Mouse (Mus musculus) embryonic facial prominence, embryonic 11.5 days (tissue): ENCODE results near the gene Hgfac. TPM values are rescaled to one million over a fixed set of nuclear protein-coding genes. Genes with fewer than 3 reads are reported as not detected.

Source experiments
- ATAC-seq: fragments of 200-750 bp; cut with Nextera tagmentation; replicated peaks from 2 replicates; pipeline ENCODE4 v1.8.0; 2017; ENCODE audit warnings: low read depth; ENCODE audit not compliant: insufficient number of reproducible peaks, low FRiP score, low TSS enrichment
- DNase-seq: peaks from one replicate; pipeline ENCODE4 v3.0.0-alpha.2; 2015; ENCODE audit warnings: low spot score
- H3K27ac ChIP-seq: fragments of 300-500 bp; sonication (generic); replicated peaks from 2 replicates; pipeline ENCODE4 v1.5.1; 2014; ENCODE audit warnings: mild to moderate bottlenecking, low read depth, low read length, control low read depth
- H3K27me3 ChIP-seq: fragments of 300-500 bp; sonication (generic); 2 replicates; pipeline ENCODE4 v1.6.1; 2014; ENCODE audit warnings: mild to moderate bottlenecking, low read length, moderate library complexity, mixed read lengths; ENCODE audit not compliant: control insufficient read depth, insufficient read depth
- H3K36me3 ChIP-seq: fragments of 300-500 bp; sonication (generic); replicated peaks from 2 replicates; pipeline ENCODE4 v1.6.1; 2014; ENCODE audit warnings: low read depth, mild to moderate bottlenecking, low read length, moderate library complexity, mixed read lengths; ENCODE audit not compliant: control insufficient read depth, insufficient read depth
- H3K4me1 ChIP-seq: fragments of 300-500 bp; sonication (generic); 2 replicates; pipeline ENCODE4 v1.6.1; 2014; ENCODE audit warnings: low read length, mixed read lengths; ENCODE audit not compliant: control insufficient read depth, insufficient read depth
- H3K4me2 ChIP-seq: fragments of 300-500 bp; sonication (generic); 2 replicates; pipeline ENCODE4 v1.6.1; 2014; ENCODE audit warnings: low read depth, mild to moderate bottlenecking, control low read depth, low read length, moderate library complexity
- H3K4me3 ChIP-seq: fragments of 300-500 bp; sonication (generic); 2 replicates; pipeline ENCODE4 v1.5.1; 2014; ENCODE audit warnings: low read depth, low read length, control low read depth
- H3K9ac ChIP-seq: fragments of 300-500 bp; sonication (generic); replicated peaks from 2 replicates; pipeline ENCODE4 v1.6.1; 2014; ENCODE audit warnings: mild to moderate bottlenecking, control low read depth, low read length
- H3K9me3 ChIP-seq: fragments of 300-500 bp; sonication (generic); replicated peaks from 2 replicates; pipeline ENCODE4 v1.6.1; 2016; ENCODE audit warnings: mild to moderate bottlenecking, low read length, inconsistent platforms, mixed read lengths; ENCODE audit not compliant: control insufficient read depth
- WGBS: fragments of 180-500 bp; shearing (Covaris S2); extraction: QIAGEN DNeasy Blood & Tissue Kit; methylation state at CpG from one replicate; pipeline ENCODE4 v1.1.7; 2014; 5-methylcytosine and 5-hydroxymethylcytosine counted together
- polyA plus RNA-seq: library from polyadenylated mRNA; unstranded; fragments of >200 nt; fragmentation: Nextera tagmentation; extraction: Ambion mirVana; gene quantifications from 2 replicates; pipeline ENCODE4 v1.2.1, GENCODE M21; 2014

The Hgfac gene
- polyA plus RNA-seq, 1 experiment from 2014 or later = not detected

DNA sequence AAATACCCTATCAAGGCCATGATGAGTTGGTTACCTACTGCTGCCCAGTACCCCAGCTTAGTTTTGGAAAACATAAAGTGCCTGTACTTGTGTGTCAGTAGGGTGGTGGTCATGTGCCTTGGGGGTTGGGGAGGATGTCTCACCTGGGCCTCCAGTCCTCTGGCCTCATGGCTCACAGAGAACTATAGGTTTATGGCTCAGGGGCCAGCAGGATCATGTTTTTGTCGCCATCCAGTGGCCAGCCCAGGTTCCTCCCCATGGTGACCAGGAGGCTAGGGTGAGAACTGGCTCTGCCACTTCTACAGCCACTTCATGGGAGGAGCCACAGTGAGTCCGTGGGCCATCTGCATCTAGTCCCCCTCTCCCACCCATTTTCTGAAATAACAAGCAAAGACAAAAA, 16.3 kb upstream of the Hgfac start:
- DNase-seq = peak; percentile 45

DNA sequence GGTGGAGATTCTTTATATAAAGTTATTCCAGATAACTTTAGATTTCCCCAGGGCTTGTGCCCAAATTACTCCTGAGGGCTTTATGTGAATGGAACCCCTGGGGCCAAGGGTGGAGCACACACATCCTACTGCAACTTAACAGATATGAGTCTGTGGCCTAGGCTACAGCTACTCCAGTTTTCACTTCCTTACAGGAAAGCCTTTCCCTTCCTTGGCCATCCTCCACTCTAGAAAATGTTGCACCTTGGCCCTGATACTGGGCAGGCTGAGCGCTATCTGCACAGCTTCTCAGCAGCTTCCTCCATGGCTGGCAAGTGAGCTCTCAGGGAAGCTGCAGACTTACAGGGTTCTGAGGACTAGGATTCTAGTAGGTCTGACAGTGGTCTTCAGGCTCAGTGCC, 12.0 kb upstream of the Hgfac start:
- Histone ChIP-seq H3K4me3 (no peak overlapping the region), H3K27ac (no peak overlapping the region), H3K4me1 (no peaks in the 10 kb centered on the region), H3K4me2 (no peak overlapping the region), H3K27me3 (no peaks in the 10 kb centered on the region), H3K9me3 (no peaks in the 10 kb centered on the region), H3K36me3 (peaks cover 11% of the 10 kb centered on the region), H3K9ac (no peak overlapping the region)
- no peak for DNase-seq
- no peak for ATAC-seq
- WGBS = 92% methylated on average over 1 of the region's 1 CpGs

More for the DNA sequence above, 16.3 kb upstream of the Hgfac start:
- Histone ChIP-seq H3K9ac (no peak overlapping the region), H3K27me3 (no peaks in the 10 kb centered on the region), H3K4me2 (no peak overlapping the region), H3K36me3 (peaks cover 17% of the 10 kb centered on the region), H3K4me1 (no peaks in the 10 kb centered on the region), H3K27ac (no peak overlapping the region), H3K9me3 (no peaks in the 10 kb centered on the region), H3K4me3 (no peak overlapping the region)
- ATAC-seq = no peak
- WGBS = 19% methylated on average over 2 of the region's 2 CpGs

DNA sequence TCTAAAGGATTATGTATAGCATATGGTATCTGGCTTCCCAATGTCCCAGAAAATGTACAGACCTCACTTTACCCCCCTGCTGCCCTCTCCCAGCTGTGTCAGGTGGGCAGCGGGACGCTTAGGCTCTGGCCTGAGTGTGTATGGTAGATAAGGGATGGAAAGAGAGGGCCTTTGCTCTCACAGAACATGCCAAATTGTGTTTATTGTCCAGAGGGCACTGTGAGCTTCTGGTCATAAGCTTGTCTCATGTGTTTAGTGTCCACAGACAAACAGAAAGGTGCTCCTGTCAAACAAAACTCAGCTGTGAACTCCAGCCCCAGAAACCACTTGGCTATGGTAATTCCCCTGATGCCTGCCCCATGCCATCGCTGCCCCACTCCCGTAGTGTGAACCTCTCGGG, 11.6 kb upstream of the Hgfac start:
- Histone ChIP-seq H3K9me3 (no peaks in the 10 kb centered on the region), H3K4me3 (no peak overlapping the region), H3K4me2 (no peak overlapping the region), H3K27me3 (no peaks in the 10 kb centered on the region), H3K9ac (no peak overlapping the region), H3K4me1 (no peaks in the 10 kb centered on the region), H3K27ac (no peak overlapping the region), H3K36me3 (peaks cover 11% of the 10 kb centered on the region)
- DNase-seq = no peak
- 94% methylated on average over 5 of the region's 5 CpGs for WGBS
- ATAC-seq = no peak

DNA sequence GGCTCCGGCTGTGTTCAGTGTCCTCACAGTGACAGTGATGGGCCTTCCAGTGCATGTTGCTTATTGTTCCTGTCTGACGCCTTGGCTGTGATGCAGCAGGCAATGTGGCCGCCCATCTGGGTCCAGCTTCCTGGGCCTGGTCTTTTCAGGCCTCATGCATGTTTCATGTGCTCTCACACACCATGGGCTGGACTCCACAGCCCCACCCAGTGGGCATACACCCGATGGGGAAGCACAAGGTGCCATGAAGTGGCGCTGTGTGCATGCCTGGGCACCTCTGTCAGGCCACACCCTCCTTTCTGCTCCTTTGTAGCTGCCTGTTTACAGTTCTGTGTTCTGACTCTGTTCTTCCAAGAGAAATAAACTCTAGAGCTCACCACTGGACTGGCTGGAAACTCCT, 8.2 kb upstream of the Hgfac start:
- no peak overlapping the region for H3K4me3 ChIP-seq
- H3K36me3 ChIP-seq = peaks cover 2% of the 10 kb centered on the region
- H3K9ac ChIP-seq = no peak overlapping the region
- no peaks in the 10 kb centered on the region for H3K4me1 ChIP-seq
- no peaks in the 10 kb centered on the region for H3K9me3 ChIP-seq
- whole genome bisulfite sequencing = 81% methylated on average over 5 of the region's 5 CpGs
- H3K4me2 ChIP-seq = no peak overlapping the region
- no peak for ATAC-seq
- no peaks in the 10 kb centered on the region for H3K27me3 ChIP-seq
- no peak overlapping the region for H3K27ac ChIP-seq
- no peak for DNase-seq

DNA sequence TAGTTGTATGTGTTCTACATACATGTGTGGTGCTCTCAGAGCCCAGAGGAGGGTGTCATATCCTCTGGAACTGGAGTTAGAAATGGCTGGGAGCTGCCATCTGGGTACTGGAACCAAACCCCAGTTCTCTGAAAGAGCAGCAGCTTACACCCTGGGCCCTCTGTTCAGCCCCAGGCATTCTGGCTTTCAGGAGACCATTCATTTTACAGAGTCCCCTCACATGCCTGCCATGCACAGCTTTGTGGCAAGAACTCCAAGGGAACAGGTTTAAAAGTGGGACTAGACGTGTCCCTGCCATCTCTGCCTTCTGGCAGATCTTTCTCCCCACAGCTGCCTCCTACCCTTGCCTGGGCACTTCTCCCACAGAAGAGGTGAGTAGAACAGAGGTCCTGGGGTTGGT, 7.7 kb upstream of the Hgfac start:
- 75% methylated on average over 1 of the region's 1 CpGs for WGBS
- no peak for ATAC-seq

DNA sequence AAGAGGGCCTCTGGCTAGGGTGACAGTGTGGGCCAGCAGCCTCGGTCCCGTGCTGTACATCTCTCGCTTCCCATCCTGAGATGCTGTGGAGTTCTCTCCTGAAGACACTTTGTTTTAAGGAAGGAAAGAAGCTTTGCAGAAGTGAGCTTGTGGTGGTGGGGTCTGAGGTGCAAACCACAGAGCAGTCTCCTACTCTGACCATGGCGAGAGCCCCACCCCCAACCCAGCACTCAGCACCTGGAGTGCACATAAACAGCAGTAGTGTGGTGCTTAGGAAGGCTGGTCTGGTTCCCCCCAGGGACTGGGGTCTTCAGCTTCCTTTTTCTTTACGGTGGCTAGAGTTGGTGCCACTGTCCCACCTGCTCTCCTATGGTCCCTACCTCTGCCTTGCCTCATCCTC, 6.2 kb upstream of the Hgfac start:
- H3K4me2 ChIP-seq = no peak overlapping the region
- no peak overlapping the region for H3K9ac ChIP-seq
- DNase-seq (no peak), ATAC-seq (no peak)
- no peaks in the 10 kb centered on the region for H3K27me3 ChIP-seq
- no peak overlapping the region for H3K27ac ChIP-seq
- no peak overlapping the region for H3K4me3 ChIP-seq
- no peaks in the 10 kb centered on the region for H3K4me1 ChIP-seq
- no peaks in the 10 kb centered on the region; the same call in none of the 2 replicates for H3K36me3 ChIP-seq
- H3K9me3 ChIP-seq = no peaks in the 10 kb centered on the region
- WGBS = 86% methylated on average over 5 of the region's 5 CpGs

More for the DNA sequence above, 7.7 kb upstream of the Hgfac start:
- Histone ChIP-seq H3K4me2 (no peak overlapping the region), H3K4me1 (no peaks in the 10 kb centered on the region), H3K9me3 (no peaks in the 10 kb centered on the region), H3K27ac (no peak overlapping the region), H3K4me3 (no peak overlapping the region), H3K36me3 (peaks cover under 1% of the 10 kb centered on the region), H3K27me3 (no peaks in the 10 kb centered on the region), H3K9ac (no peak overlapping the region)
- DNase-seq = no peak

DNA sequence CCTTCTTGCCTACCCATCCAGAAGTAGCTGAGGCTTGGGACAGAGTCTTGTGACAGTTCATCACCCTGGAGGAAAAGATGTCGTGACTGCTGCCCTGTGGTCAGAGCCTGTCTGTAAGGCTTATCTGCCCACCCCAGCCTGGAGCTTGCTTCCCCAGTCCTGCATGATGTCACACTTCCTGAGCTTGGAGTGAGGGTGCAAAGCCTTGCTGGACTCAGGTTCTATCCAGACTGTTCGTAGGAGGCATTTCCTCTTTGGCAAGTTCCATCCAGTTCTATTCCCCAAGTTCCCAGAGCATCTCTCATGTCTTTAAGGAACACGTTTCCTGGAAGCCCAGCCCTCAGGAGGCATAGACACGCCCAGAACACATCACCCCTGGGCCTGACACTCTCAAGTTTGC, 5.5 kb upstream of the Hgfac start:
- DNase-seq (no peak), ATAC-seq (no peak)
- H3K4me2 ChIP-seq = no peak overlapping the region
- WGBS = 71% methylated on average over 4 of the region's 4 CpGs
- H3K9ac ChIP-seq = no peak overlapping the region
- no peaks in the 10 kb centered on the region; the same call in none of the 2 replicates for H3K36me3 ChIP-seq
- no peak overlapping the region for H3K4me3 ChIP-seq
- H3K27ac ChIP-seq = no peak overlapping the region
- H3K9me3 ChIP-seq = no peaks in the 10 kb centered on the region
- H3K4me1 ChIP-seq = no peaks in the 10 kb centered on the region
- H3K27me3 ChIP-seq = no peaks in the 10 kb centered on the region

DNA sequence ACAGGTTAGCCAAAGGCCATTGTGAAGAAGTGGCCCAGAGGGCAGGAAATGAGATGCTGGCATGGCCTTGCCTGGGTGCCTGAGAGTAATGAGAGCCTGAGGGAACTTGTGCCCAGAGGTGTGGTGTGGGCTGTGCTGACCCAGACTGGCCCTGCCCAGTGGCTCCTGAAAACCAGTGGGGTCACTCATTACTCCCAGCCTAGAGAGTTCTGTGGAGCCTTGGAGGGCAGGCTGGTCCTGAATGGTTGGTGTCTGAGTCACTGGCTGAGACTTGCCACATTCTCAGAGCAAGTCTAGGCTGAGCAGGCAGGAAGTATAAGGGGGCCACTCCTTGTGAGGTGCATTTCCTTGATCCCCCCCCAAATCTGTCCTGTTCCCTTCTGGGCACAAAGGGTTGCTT, 3.9 kb upstream of the Hgfac start:
- ATAC-seq (no peak), DNase-seq (no peak)
- H3K4me2 ChIP-seq = no peak overlapping the region
- H3K9ac ChIP-seq = no peak overlapping the region
- H3K36me3 ChIP-seq = no peaks in the 10 kb centered on the region; the same call in 1 of the 2 replicates
- H3K4me3 ChIP-seq = no peak overlapping the region
- H3K4me1 ChIP-seq = no peaks in the 10 kb centered on the region
- H3K9me3 ChIP-seq = no peaks in the 10 kb centered on the region
- no peaks in the 10 kb centered on the region for H3K27me3 ChIP-seq
- no peak overlapping the region for H3K27ac ChIP-seq
